Mouse (Mus musculus) thymus, postnatal 10 days (tissue): ENCODE results near the gene Fcrl5.
A peak's percentile ranks its signal among the peaks of the same experiment; 100 is the strongest.
"Not testable (repeated sequence)": the region's sequence is repeated elsewhere in the genome, so short reads cannot be mapped to it uniquely, and the experiment has no call there.

Source experiments
- DNase-seq, 2 experiments: peaks; one replicate each; pipeline ENCODE4 v3.0.0; 2021; ENCODE audit warnings: low spot score in 2 of 2

Fcrl5 gene

DNA sequence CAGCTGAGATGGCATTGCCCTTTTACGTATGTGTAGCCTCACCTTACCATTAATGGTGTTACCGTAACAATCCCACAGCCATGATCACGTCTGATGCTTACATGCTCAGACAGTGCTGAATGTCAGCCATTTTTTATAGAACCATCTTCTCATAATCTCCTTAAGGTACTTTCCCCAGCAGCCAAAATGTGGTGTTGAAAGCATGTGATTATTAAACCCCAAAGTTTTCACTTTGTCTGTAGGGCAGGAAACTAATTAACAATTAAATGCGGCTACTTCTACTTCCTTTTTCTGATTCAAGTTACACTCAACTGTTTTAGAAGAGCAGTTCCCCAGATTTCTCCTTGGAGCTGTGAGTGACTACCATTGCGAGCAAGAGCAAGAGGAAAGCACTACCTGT lies at the start of gene Fcrl5:
Gene Fcrl5, plus strand, starts transcription at position 295 of the 400 bp plus-strand sequence.
- DNase-seq = no peak

DNA sequence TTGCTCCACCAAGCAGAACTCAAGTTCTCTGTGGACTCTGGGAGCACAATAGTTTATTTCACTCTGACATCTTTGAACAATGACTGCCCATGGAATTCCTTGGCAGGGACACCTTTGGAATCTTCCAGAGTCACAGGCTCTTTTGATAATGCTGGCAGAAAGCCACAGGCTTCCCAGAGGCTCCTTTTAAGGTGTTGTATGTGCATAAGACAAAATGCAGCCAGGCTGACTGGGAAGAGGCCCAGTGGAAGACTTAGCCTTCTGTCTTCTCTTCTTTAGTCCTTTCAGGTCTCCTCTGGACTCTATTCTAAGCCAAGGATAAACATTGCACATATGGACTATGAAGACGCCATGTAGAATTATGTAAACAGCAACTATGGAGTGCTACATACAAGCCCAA lies 44.6 kb upstream of the Fcrl5 start:
- no peak for DNase-seq

DNA sequence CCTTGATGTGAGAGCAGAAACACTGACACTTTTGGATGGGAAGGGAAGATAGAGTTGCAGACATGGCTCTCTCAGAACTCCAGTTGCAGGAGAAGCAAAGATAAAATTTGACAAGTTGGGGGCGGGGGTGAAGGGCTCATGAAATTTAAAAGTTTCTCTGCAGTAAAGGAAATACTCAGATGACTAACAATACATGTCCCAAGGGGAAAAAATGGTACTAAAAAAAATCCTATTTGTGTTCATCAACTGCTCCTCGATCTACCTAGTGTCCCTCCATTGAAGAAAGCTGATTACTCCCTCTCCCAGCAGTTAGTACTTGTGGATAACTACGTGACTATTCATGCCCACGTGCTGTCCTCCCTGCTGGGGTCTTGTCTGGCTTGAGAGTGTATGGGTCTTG lies 36.8 kb upstream of the Fcrl5 start:
- DNase-seq = no peak

DNA sequence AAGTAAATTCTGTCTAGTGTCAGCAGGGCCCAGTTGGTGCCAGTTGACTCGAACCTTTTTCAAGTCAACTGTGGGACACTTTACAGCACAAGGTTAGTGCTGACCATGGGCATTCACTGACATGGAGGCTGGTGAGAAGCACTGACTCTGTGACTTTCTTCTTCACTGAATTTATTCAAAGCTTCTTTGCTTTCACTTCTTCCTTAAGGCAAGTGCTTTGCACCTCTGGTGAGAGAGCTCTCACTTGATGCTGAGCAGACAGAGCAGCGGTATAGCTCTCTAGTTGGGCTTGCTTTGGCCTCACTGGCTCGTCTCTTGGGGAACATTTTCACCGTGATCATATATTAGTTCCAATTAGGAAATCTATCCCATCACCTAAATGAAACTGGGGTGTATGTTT lies 35.7 kb upstream of the Fcrl5 start:
- no peak for DNase-seq

DNA sequence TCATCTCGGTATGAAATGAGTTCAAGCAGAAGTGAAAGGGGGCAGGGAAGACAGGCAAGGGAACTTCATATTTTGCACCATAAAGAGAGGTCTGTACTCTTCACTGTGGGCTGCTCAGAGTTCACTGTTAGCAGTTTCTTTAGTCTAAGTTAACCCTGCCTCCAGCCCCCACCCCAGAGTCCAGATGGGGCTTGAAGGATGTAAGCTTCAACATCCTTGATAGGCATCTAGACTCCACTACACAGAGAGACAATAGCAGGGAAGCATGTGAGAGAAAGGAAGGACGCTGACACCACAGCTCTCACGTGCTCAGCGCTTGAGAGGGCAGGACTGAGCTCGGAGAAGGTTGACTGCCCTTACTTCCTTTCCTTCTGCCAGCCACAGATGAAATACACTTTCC lies 34.3 kb upstream of the Fcrl5 start:
- peak in 1 of 2 experiments; percentile 19 for DNase-seq

GRCm38 (mm10) chr3:87408171-87408570 lies 27.4 kb upstream of the Fcrl5 start:
- DNase-seq = peak; percentile 21 to 67

GRCm38 (mm10) chr3:87409196-87409935 lies 26.2 kb upstream of the Fcrl5 start:
- DNase-seq = no peak

GRCm38 (mm10) chr3:87410605-87411004 lies 25.0 kb upstream of the Fcrl5 start:
- no peak for DNase-seq

GRCm38 (mm10) chr3:87411150-87411549 lies 24.4 kb upstream of the Fcrl5 start:
- peak; percentile 28 to 66 for DNase-seq

GRCm38 (mm10) chr3:87420645-87421044 lies 14.9 kb upstream of the Fcrl5 start:
- DNase-seq = no peak

GRCm38 (mm10) chr3:87422386-87422910 lies 13.1 kb upstream of the Fcrl5 start:
- no peak for DNase-seq

GRCm38 (mm10) chr3:87440586-87440985 lies 5.0 kb downstream of the Fcrl5 start:
- DNase-seq = no peak

- no peak for DNase-seq
Observed at GRCm38 (mm10) chr3:87443968-87444367, 8.4 kb downstream of the Fcrl5 start.

- no peak for DNase-seq
Observed at GRCm38 (mm10) chr3:87465454-87465853, 29.9 kb downstream of the Fcrl5 start.

- DNase-seq = no peak
Observed at GRCm38 (mm10) chr3:87467011-87467410, 31.4 kb downstream of the Fcrl5 start.

GRCm38 (mm10) chr3:87467416-87467815 lies 31.8 kb downstream of the Fcrl5 start:
- no peak for DNase-seq

DNA sequence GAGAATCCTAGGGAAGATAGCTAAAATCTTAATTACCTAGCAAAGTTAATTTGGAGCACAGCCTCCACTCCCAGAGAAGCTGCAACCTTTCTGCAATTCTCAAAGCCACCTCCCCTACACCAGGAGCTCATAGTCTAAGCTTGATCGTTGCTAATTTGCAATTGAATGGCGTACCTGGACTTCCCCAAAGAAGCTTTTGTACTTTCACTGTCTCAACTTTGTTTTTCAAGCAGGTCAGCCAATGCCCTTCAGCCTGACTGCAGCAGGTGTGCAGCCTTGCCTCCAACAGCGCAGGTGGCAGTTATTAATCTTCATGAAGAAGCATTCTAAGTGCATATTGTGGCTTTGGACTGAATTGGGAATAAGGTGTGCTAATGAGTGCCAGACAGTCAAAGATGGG lies 42.4 kb downstream of the Fcrl5 start:
- not testable (repeated sequence) for DNase-seq

GRCm38 (mm10) chr3:87478596-87478995 lies 43.0 kb downstream of the Fcrl5 start:
- DNase-seq = not testable (repeated sequence)

DNA sequence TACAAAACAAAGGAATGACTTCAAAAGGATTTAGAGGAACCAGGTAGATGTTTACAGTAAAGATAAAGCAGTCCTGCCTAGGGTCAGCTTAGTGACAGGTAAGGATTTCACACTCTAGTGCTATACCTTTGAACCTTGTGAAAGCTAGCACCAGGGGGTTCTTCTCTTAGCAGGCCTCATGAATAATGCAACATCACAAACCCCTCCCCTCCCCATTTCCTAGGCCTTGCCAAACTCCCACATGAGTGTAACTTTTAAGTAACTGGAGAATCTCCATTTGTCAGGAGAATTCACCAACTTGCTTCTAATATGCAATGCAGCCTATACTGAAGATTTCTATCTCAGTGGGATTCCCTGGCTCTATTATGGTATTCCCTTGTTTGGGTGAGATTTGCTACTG lies 43.7 kb downstream of the Fcrl5 start:
- not testable (repeated sequence) for DNase-seq

GRCm38 (mm10) chr3:87487392-87487791 lies 51.8 kb downstream of the Fcrl5 start:
- no peak for DNase-seq

GRCm38 (mm10) chr3:87487911-87488310 lies 52.3 kb downstream of the Fcrl5 start:
- DNase-seq = no peak

- no peak for DNase-seq
Observed at GRCm38 (mm10) chr3:87498266-87498665, 62.7 kb downstream of the Fcrl5 start.

DNA sequence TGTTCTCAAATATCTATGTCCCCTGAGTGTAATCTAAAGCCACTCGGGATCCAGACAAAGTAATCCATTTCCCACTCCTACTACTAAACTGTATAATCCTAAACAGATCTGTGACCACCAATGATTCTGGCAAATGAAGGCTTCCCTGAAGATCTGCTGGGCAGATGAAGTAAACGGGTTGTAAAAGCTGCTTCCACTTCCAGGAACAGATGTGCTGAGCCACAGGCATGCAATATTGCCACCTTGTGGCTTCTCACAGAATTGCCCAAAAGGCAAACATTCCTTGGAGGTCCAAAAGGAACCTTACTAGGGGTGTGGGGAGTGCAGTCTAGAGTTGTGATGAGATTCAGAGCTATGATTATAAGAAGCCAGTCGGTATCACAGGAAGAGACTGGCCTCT lies 63.5 kb downstream of the Fcrl5 start:
- peak; percentile 55 to 69 for DNase-seq
